Mouse (Mus musculus) cerebral cortex, adult 2 months (tissue): Measurements from ENCODE around the gene Rbm34.

Source experiments
- WGBS: fragments of 180-500 bp; shearing (Covaris S2); methylation state at CpG from one replicate; pipeline ENCODE4 v1.1.7; 2018; 5-methylcytosine and 5-hydroxymethylcytosine counted together

Rbm34 gene

GRCm38 (mm10) chr8:126917179-126917905 is 53.5 kb downstream of the Rbm34 start:
- WGBS = 50% methylated on average over 6 of the region's 6 CpGs

- 92% methylated on average over 4 of the region's 4 CpGs for WGBS
Measured at GRCm38 (mm10) chr8:126916611-126917010, 54.3 kb downstream of the Rbm34 start.

GRCm38 (mm10) chr8:126914609-126915375 is 56.1 kb downstream of the Rbm34 start:
- 46% methylated on average over 10 of the region's 10 CpGs for WGBS

- WGBS = 70% methylated on average over 10 of the region's 10 CpGs
Measured at GRCm38 (mm10) chr8:126914107-126914490, 56.8 kb downstream of the Rbm34 start.

- 45% methylated on average over 12 of the region's 12 CpGs for WGBS
Measured at GRCm38 (mm10) chr8:126913241-126914106, 57.4 kb downstream of the Rbm34 start.

GRCm38 (mm10) chr8:126909371-126909802 is 61.5 kb downstream of the Rbm34 start:
- WGBS = 84% methylated on average over 10 of the region's 10 CpGs

GRCm38 (mm10) chr8:126908805-126909204 is 62.1 kb downstream of the Rbm34 start:
- WGBS = 71% methylated on average over 6 of the region's 6 CpGs

- WGBS = 93% methylated on average over 9 of the region's 9 CpGs
Measured at GRCm38 (mm10) chr8:126907968-126908367, 62.9 kb downstream of the Rbm34 start.

GRCm38 (mm10) chr8:126907374-126907773 is 63.5 kb downstream of the Rbm34 start:
- WGBS = 66% methylated on average over 3 of the region's 3 CpGs

- WGBS = 91% methylated on average over 3 of the region's 3 CpGs
Measured at GRCm38 (mm10) chr8:126905387-126905786, 65.5 kb downstream of the Rbm34 start.

GRCm38 (mm10) chr8:126903927-126904326 is 66.9 kb downstream of the Rbm34 start:
- WGBS = 96% methylated on average over 9 of the region's 9 CpGs

GRCm38 (mm10) chr8:126903224-126903895 is 67.5 kb downstream of the Rbm34 start:
- WGBS = 86% methylated on average over 9 of the region's 9 CpGs

- WGBS = 94% methylated on average over 1 of the region's 1 CpGs
Measured at GRCm38 (mm10) chr8:126901612-126902011, 69.3 kb downstream of the Rbm34 start.

- 76% methylated on average over 2 of the region's 2 CpGs for WGBS
Measured at GRCm38 (mm10) chr8:126901049-126901448, 69.8 kb downstream of the Rbm34 start.
